Mouse (Mus musculus) ES-Bruce4 (cell line): ENCODE measurements around the gene Dnajc13.

Experiments
- CTCF ChIP-seq: IDR thresholded peaks from one replicate; pipeline ENCODE4 v1.8.1; 2011; ENCODE audit warnings: low read depth, low read length
- EP300 ChIP-seq: IDR thresholded peaks from 2 replicates; pipeline ENCODE4 v1.6.1; 2011; ENCODE audit warnings: low read depth, low read length; ENCODE audit not compliant: insufficient read depth
- POLR2A ChIP-seq: IDR thresholded peaks from one replicate; pipeline ENCODE4 v1.8.1; 2011; ENCODE audit warnings: low read length; ENCODE audit not compliant: insufficient read depth

DNA sequence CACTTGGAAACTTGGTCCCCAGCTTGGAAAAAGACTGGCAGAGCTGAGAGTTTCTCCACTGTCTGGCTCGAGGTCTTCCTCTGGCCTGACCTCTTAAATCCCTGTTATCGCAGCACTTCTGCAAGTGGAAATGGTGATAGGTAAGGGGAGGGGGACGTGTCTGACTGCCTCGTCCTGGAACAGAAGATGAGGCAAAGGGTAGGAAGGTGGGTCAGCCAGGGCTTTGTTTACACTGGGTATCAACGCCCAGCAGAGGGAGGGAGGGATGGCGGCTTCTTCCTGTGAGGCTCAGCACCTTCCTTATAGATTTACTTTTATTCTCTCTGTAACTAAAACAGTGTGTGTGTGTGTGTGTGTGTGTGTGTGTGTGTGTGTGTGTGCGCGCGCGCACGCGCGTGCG is 119.9 kb downstream of the Dnajc13 start:
- TF ChIP-seq POLR2A (no peak), CTCF (no peak), EP300 (no peak)
